Mouse (Mus musculus) lung, embryonic 15.5 days (tissue): Measurements from ENCODE around the gene Rbfox2. TPM values are rescaled to one million over a fixed set of nuclear protein-coding genes. Genes with fewer than 3 reads are reported as not detected.

Source experiments
- ATAC-seq: fragments of 200-750 bp; cut with Nextera tagmentation; 2 replicates; pipeline ENCODE4 v1.8.0; 2017; ENCODE audit warnings: moderate number of reproducible peaks, borderline replicate concordance; ENCODE audit not compliant: low FRiP score, low TSS enrichment; ENCODE audit errors: extremely low read depth
- H3K27ac ChIP-seq: fragments of 300-500 bp; sonication (generic); 2 replicates; pipeline ENCODE4 v1.5.1; 2015; ENCODE audit warnings: moderate library complexity, mild to moderate bottlenecking, inconsistent platforms
- H3K27me3 ChIP-seq: fragments of 300-500 bp; sonication (generic); 2 replicates; pipeline ENCODE4 v1.6.1; 2015; ENCODE audit warnings: inconsistent platforms
- H3K36me3 ChIP-seq: fragments of 300-500 bp; sonication (generic); 2 replicates; pipeline ENCODE4 v1.6.1; 2015; ENCODE audit warnings: inconsistent platforms
- H3K4me1 ChIP-seq: fragments of 300-500 bp; sonication (generic); 2 replicates; pipeline ENCODE4 v1.6.1; 2015; ENCODE audit warnings: inconsistent platforms
- H3K4me2 ChIP-seq: fragments of 300-500 bp; sonication (generic); 2 replicates; pipeline ENCODE4 v1.6.1; 2015; ENCODE audit warnings: inconsistent platforms, mild to moderate bottlenecking, moderate library complexity
- H3K4me3 ChIP-seq: fragments of 300-500 bp; sonication (generic); 2 replicates; pipeline ENCODE4 v1.5.1; 2015; ENCODE audit warnings: mild to moderate bottlenecking, inconsistent platforms
- H3K9ac ChIP-seq: fragments of 300-500 bp; sonication (generic); 2 replicates; pipeline ENCODE4 v1.6.1; 2015; ENCODE audit warnings: inconsistent platforms
- H3K9me3 ChIP-seq: fragments of 300-500 bp; sonication (generic); 2 replicates; pipeline ENCODE4 v1.6.1; 2016; ENCODE audit warnings: inconsistent platforms
- WGBS: fragments of 180-500 bp; shearing (Covaris S2); methylation state at CpG from one replicate; pipeline ENCODE4 v1.1.7; 2015; 5-methylcytosine and 5-hydroxymethylcytosine counted together
- polyA plus RNA-seq: library from polyadenylated mRNA; unstranded; fragments of >200 nt; fragmentation: Nextera tagmentation; extraction: Ambion mirVana; gene quantifications from 2 replicates; pipeline ENCODE4 v1.2.1, GENCODE M21; 2015

Gene Rbfox2
- polyA plus RNA-seq, 1 experiment from 2014 or later, result 41.8 TPM

- no peak for ATAC-seq
- Histone ChIP-seq H3K9me3 (no peaks in the 10 kb centered on the region), H3K27me3 (no peaks in the 10 kb centered on the region), H3K4me2 (no peak overlapping the region), H3K9ac (no peak overlapping the region), H3K4me1 (peaks cover 8% of the 10 kb centered on the region), H3K27ac (no peak overlapping the region), H3K36me3 (peaks cover 19% of the 10 kb centered on the region), H3K4me3 (no peak overlapping the region)
- 82% methylated on average over 10 of the region's 10 CpGs for WGBS
These were observed 201.5 kb downstream of the Rbfox2 start for GRCm38 (mm10) chr15:77105273-77105672.

- no peak overlapping the region for H3K4me2 ChIP-seq
- 0 out of 2 replicates have a peak overlapping the region, but pooled peaks have one; percentile 43 for H3K27ac ChIP-seq
- H3K4me1 ChIP-seq, result peaks cover 8% of the 10 kb centered on the region
- H3K27me3 ChIP-seq, result no peaks in the 10 kb centered on the region
- peaks cover 22% of the 10 kb centered on the region for H3K36me3 ChIP-seq
- H3K9me3 ChIP-seq, result no peaks in the 10 kb centered on the region
- no peak overlapping the region for H3K9ac ChIP-seq
- ATAC-seq, result no peak
- H3K4me3 ChIP-seq, result no peak overlapping the region
- WGBS, result 74% methylated on average over 10 of the region's 10 CpGs
These were observed 202.2 kb downstream of the Rbfox2 start for GRCm38 (mm10) chr15:77104349-77105158.

GRCm38 (mm10) chr15:77102685-77103084 lies 204.1 kb downstream of the Rbfox2 start:
- Histone ChIP-seq H3K9ac (no peak overlapping the region), H3K27me3 (no peaks in the 10 kb centered on the region), H3K4me3 (no peak overlapping the region), H3K36me3 (peaks cover 31% of the 10 kb centered on the region), H3K9me3 (no peaks in the 10 kb centered on the region), H3K4me2 (no peak overlapping the region), H3K27ac (no peak overlapping the region), H3K4me1 (peaks cover 8% of the 10 kb centered on the region)
- no peak for ATAC-seq
- 85% methylated on average over 5 of the region's 5 CpGs for whole genome bisulfite sequencing

GRCm38 (mm10) chr15:77099756-77100155 lies 207.0 kb downstream of the Rbfox2 start:
- no peak for ATAC-seq
- Histone ChIP-seq H3K27ac (no peak overlapping the region), H3K4me1 (peaks cover 8% of the 10 kb centered on the region), H3K9me3 (no peaks in the 10 kb centered on the region), H3K4me2 (no peak overlapping the region), H3K4me3 (no peak overlapping the region), H3K36me3 (peaks cover 40% of the 10 kb centered on the region), H3K9ac (no peak overlapping the region), H3K27me3 (no peaks in the 10 kb centered on the region)
- 61% methylated on average over 3 of the region's 3 CpGs for WGBS

- no peak overlapping the region for H3K4me2 ChIP-seq
- no peak for ATAC-seq
- WGBS, result 86% methylated on average over 6 of the region's 6 CpGs
- H3K4me3 ChIP-seq, result no peak overlapping the region
- no peak overlapping the region for H3K9ac ChIP-seq
- no peaks in the 10 kb centered on the region for H3K4me1 ChIP-seq
- peaks cover 50% of the 10 kb centered on the region for H3K36me3 ChIP-seq
- no peak overlapping the region for H3K27ac ChIP-seq
- no peaks in the 10 kb centered on the region for H3K9me3 ChIP-seq
- H3K27me3 ChIP-seq, result no peaks in the 10 kb centered on the region
These were observed 209.4 kb downstream of the Rbfox2 start for GRCm38 (mm10) chr15:77097358-77097757.

GRCm38 (mm10) chr15:77095216-77095615 lies 211.6 kb downstream of the Rbfox2 start:
- Histone ChIP-seq H3K27ac (no peak overlapping the region), H3K36me3 (peaks cover 49% of the 10 kb centered on the region), H3K9ac (no peak overlapping the region), H3K4me2 (no peak overlapping the region), H3K4me3 (no peak overlapping the region), H3K4me1 (no peaks in the 10 kb centered on the region), H3K9me3 (no peaks in the 10 kb centered on the region), H3K27me3 (no peaks in the 10 kb centered on the region)
- no peak for ATAC-seq
- 98% methylated on average over 1 of the region's 1 CpGs for WGBS

- Histone ChIP-seq H3K9ac (no peak overlapping the region), H3K4me1 (no peaks in the 10 kb centered on the region), H3K36me3 (peaks cover 43% of the 10 kb centered on the region), H3K27ac (no peak overlapping the region), H3K9me3 (no peaks in the 10 kb centered on the region), H3K4me2 (no peak overlapping the region), H3K4me3 (no peak overlapping the region), H3K27me3 (no peaks in the 10 kb centered on the region)
- WGBS, result 94% methylated on average over 13 of the region's 13 CpGs
- no peak for ATAC-seq
These were observed 212.4 kb downstream of the Rbfox2 start for GRCm38 (mm10) chr15:77094431-77094830.

GRCm38 (mm10) chr15:77091394-77091793 lies 215.4 kb downstream of the Rbfox2 start:
- H3K9me3 ChIP-seq, result no peaks in the 10 kb centered on the region
- ATAC-seq, result no peak
- H3K4me2 ChIP-seq, result no peak overlapping the region
- H3K27ac ChIP-seq, result no peak overlapping the region
- H3K4me1 ChIP-seq, result no peaks in the 10 kb centered on the region
- H3K36me3 ChIP-seq, result peaks cover 24% of the 10 kb centered on the region
- no peaks in the 10 kb centered on the region for H3K27me3 ChIP-seq
- WGBS, result 80% methylated on average over 4 of the region's 4 CpGs
- no peak overlapping the region for H3K9ac ChIP-seq
- no peak overlapping the region for H3K4me3 ChIP-seq

GRCm38 (mm10) chr15:77090531-77090930 lies 216.3 kb downstream of the Rbfox2 start:
- no peak for ATAC-seq
- Histone ChIP-seq H3K4me2 (no peak overlapping the region), H3K9ac (no peak overlapping the region), H3K4me3 (no peak overlapping the region), H3K9me3 (no peaks in the 10 kb centered on the region), H3K27me3 (no peaks in the 10 kb centered on the region), H3K27ac (no peak overlapping the region), H3K36me3 (peaks cover 30% of the 10 kb centered on the region), H3K4me1 (no peaks in the 10 kb centered on the region)
- WGBS, result 91% methylated on average over 5 of the region's 5 CpGs

GRCm38 (mm10) chr15:77089249-77089648 lies 217.6 kb downstream of the Rbfox2 start:
- Histone ChIP-seq H3K4me3 (no peak overlapping the region), H3K36me3 (peaks cover 37% of the 10 kb centered on the region), H3K4me2 (no peak overlapping the region), H3K9ac (no peak overlapping the region), H3K27ac (no peak overlapping the region), H3K9me3 (no peaks in the 10 kb centered on the region), H3K27me3 (no peaks in the 10 kb centered on the region), H3K4me1 (no peaks in the 10 kb centered on the region)
- WGBS, result 70% methylated on average over 11 of the region's 11 CpGs
- ATAC-seq, result no peak

GRCm38 (mm10) chr15:77086488-77086887 lies 220.3 kb downstream of the Rbfox2 start:
- no peaks in the 10 kb centered on the region for H3K27me3 ChIP-seq
- ATAC-seq, result no peak
- peaks cover 46% of the 10 kb centered on the region for H3K36me3 ChIP-seq
- H3K27ac ChIP-seq, result no peak overlapping the region
- no peak overlapping the region for H3K9ac ChIP-seq
- no peak overlapping the region for H3K4me2 ChIP-seq
- H3K4me3 ChIP-seq, result no peak overlapping the region
- no peaks in the 10 kb centered on the region for H3K9me3 ChIP-seq
- 63% methylated on average over 1 of the region's 1 CpGs for WGBS
- no peaks in the 10 kb centered on the region for H3K4me1 ChIP-seq

GRCm38 (mm10) chr15:77085818-77086217 lies 221.0 kb downstream of the Rbfox2 start:
- Histone ChIP-seq H3K4me2 (no peak overlapping the region), H3K27ac (no peak overlapping the region), H3K36me3 (peaks cover 43% of the 10 kb centered on the region), H3K4me3 (no peak overlapping the region), H3K4me1 (no peaks in the 10 kb centered on the region), H3K27me3 (no peaks in the 10 kb centered on the region), H3K9ac (no peak overlapping the region), H3K9me3 (no peaks in the 10 kb centered on the region)
- no peak for ATAC-seq
- 76% methylated on average over 7 of the region's 7 CpGs for WGBS
